Mouse (Mus musculus) testis, adult 2 months (tissue): ENCODE measurements around the gene Ogfod1.

Experiments used
- CTCF ChIP-seq: fragments of 200-500 bp; IDR thresholded peaks from 2 replicates; pipeline ENCODE4 v1.5.1; 2012; ENCODE audit warnings: low read depth, mild to moderate bottlenecking, inconsistent platforms, low read length, moderate library complexity; ENCODE audit not compliant: control insufficient read depth, insufficient read depth, insufficient replicate concordance
- POLR2A ChIP-seq: fragments of 200-500 bp; IDR thresholded peaks from 2 replicates; pipeline ENCODE4 v1.6.1; 2012; ENCODE audit warnings: low read depth, mild to moderate bottlenecking, inconsistent platforms, low read length, moderate library complexity; ENCODE audit not compliant: control insufficient read depth

GRCm38 (mm10) chr8:94052696-94053095 lies 15.7 kb downstream of the Ogfod1 start:
- TF ChIP-seq CTCF (no peak), POLR2A (no peak)
